Mouse (Mus musculus): ENCODE results near the gene Dnah7a. TPM values are rescaled to one million over a fixed set of nuclear protein-coding genes. Genes with fewer than 3 reads are reported as not detected.
A peak's percentile ranks its signal among the peaks of the same experiment; 100 is the strongest.
"Not testable (repeated sequence)": the region's sequence is repeated elsewhere in the genome, so short reads cannot be mapped to it uniquely, and the experiment has no call there.

Dnah7a gene
- 1.2 and 1.4 TPM in 2 replicates for polyA plus RNA-seq (2012; rRNA removed)

- Histone ChIP-seq H3K4me3 (replicated peaks; ENCODE audit: extremely low read depth, low read depth, low read length) (peak within 1 kb of the TSS; percentile 2), H3K4me1 (ENCODE audit: control insufficient read depth, insufficient read depth, low read length) (no peaks in the 10 kb centered on the region)
- TF ChIP-seq POLR2A (IDR thresholded peaks at IDR 0.05; ENCODE audit: borderline replicate concordance, extremely low read depth, low read depth, low read length) (no peak), CTCF (IDR thresholded peaks at IDR 0.05; ENCODE audit: insufficient read depth, low read length) (0 out of 2 replicates have a peak, but pooled peaks have one; percentile 4)
- WGBS = 18% methylated on average over 42 of the region's 42 CpGs
- peak; percentile 5 for DNase-seq
Measured at GRCm38 (mm10) chr1:53706431-53707361, at the start of gene Dnah7a. Dnah7a (minus strand) TSS chr1:53706784.

GRCm38 (mm10) chr1:53753501-53753900 is 46.9 kb upstream of the Dnah7a start:
- H3K4me3 ChIP-seq (replicated peaks; ENCODE audit: extremely low read depth, low read depth, low read length); H3K4me1 ChIP-seq (ENCODE audit: control insufficient read depth, insufficient read depth, low read length); DNase-seq: not testable (repeated sequence)
- 91% methylated on average over 2 of the region's 2 CpGs for WGBS

- Histone ChIP-seq H3K4me3 (replicated peaks; ENCODE audit: extremely low read depth, low read depth, low read length) (no peak overlapping the region), H3K4me1 (ENCODE audit: control insufficient read depth, insufficient read depth, low read length) (no peaks in the 10 kb centered on the region; the same call in 1 of the 2 replicates)
- WGBS = 81% methylated on average over 1 of the region's 1 CpGs
- DNase-seq = no peak
- TF ChIP-seq POLR2A (IDR thresholded peaks at IDR 0.05; ENCODE audit: borderline replicate concordance, extremely low read depth, low read depth, low read length) (no peak), CTCF (IDR thresholded peaks at IDR 0.05; ENCODE audit: insufficient read depth, low read length) (no peak)
Measured at GRCm38 (mm10) chr1:53751144-53751543, 44.6 kb upstream of the Dnah7a start.

- not testable (repeated sequence) for DNase-seq; H3K4me3 ChIP-seq (replicated peaks; ENCODE audit: extremely low read depth, low read depth, low read length); H3K4me1 ChIP-seq (ENCODE audit: control insufficient read depth, insufficient read depth, low read length)
- 88% methylated on average over 7 of the region's 7 CpGs for WGBS
Measured at GRCm38 (mm10) chr1:53750697-53751096, 44.1 kb upstream of the Dnah7a start.

GRCm38 (mm10) chr1:53749881-53750385 is 43.3 kb upstream of the Dnah7a start:
- DNase-seq; H3K4me3 ChIP-seq (replicated peaks; ENCODE audit: extremely low read depth, low read depth, low read length); H3K4me1 ChIP-seq (ENCODE audit: control insufficient read depth, insufficient read depth, low read length): not testable (repeated sequence)
- WGBS = 93% methylated on average over 1 of the region's 1 CpGs

- no peak for TF ChIP-seq POLR2A (IDR thresholded peaks at IDR 0.05; ENCODE audit: borderline replicate concordance, extremely low read depth, low read depth, low read length)
- TF ChIP-seq CTCF (IDR thresholded peaks at IDR 0.05; ENCODE audit: insufficient read depth, low read length) = no peak
Measured at GRCm38 (mm10) chr1:53748571-53748970, 42.0 kb upstream of the Dnah7a start.

GRCm38 (mm10) chr1:53746001-53746400 is 39.4 kb upstream of the Dnah7a start:
- DNase-seq = no peak
- Histone ChIP-seq H3K4me3 (replicated peaks; ENCODE audit: extremely low read depth, low read depth, low read length) (no peak overlapping the region), H3K4me1 (ENCODE audit: control insufficient read depth, insufficient read depth, low read length) (no peaks in the 10 kb centered on the region)
- TF ChIP-seq POLR2A (IDR thresholded peaks at IDR 0.05; ENCODE audit: borderline replicate concordance, extremely low read depth, low read depth, low read length) = no peak
- TF ChIP-seq CTCF (IDR thresholded peaks at IDR 0.05; ENCODE audit: insufficient read depth, low read length) = no peak
- 81% methylated on average over 5 of the region's 5 CpGs for WGBS

More at GRCm38 (mm10) chr1:53748571-53748970, 42.0 kb upstream of the Dnah7a start:
- no peak for DNase-seq
- WGBS = 44% methylated on average over 10 of the region's 11 CpGs
- Histone ChIP-seq H3K4me3 (replicated peaks; ENCODE audit: extremely low read depth, low read depth, low read length) (no peak overlapping the region), H3K4me1 (ENCODE audit: control insufficient read depth, insufficient read depth, low read length) (no peaks in the 10 kb centered on the region)

GRCm38 (mm10) chr1:53741742-53742458 is 35.3 kb upstream of the Dnah7a start:
- TF ChIP-seq CTCF (IDR thresholded peaks at IDR 0.05; ENCODE audit: insufficient read depth, low read length) = no peak
- TF ChIP-seq POLR2A (IDR thresholded peaks at IDR 0.05; ENCODE audit: borderline replicate concordance, extremely low read depth, low read depth, low read length) = no peak
- DNase-seq = no peak
- WGBS = 56% methylated on average over 3 of the region's 3 CpGs

GRCm38 (mm10) chr1:53740777-53741336 is 34.3 kb upstream of the Dnah7a start:
- Histone ChIP-seq H3K4me3 (replicated peaks; ENCODE audit: extremely low read depth, low read depth, low read length) (no peak overlapping the region), H3K4me1 (ENCODE audit: control insufficient read depth, insufficient read depth, low read length) (no peaks in the 10 kb centered on the region)
- 86% methylated on average over 4 of the region's 4 CpGs for WGBS
- no peak for DNase-seq
- TF ChIP-seq CTCF (IDR thresholded peaks at IDR 0.05; ENCODE audit: insufficient read depth, low read length) (no peak), POLR2A (IDR thresholded peaks at IDR 0.05; ENCODE audit: borderline replicate concordance, extremely low read depth, low read depth, low read length) (no peak)

More at GRCm38 (mm10) chr1:53741742-53742458, 35.3 kb upstream of the Dnah7a start:
- H3K4me3 ChIP-seq (replicated peaks; ENCODE audit: extremely low read depth, low read depth, low read length) = no peak overlapping the region
- no peaks in the 10 kb centered on the region for H3K4me1 ChIP-seq (ENCODE audit: control insufficient read depth, insufficient read depth, low read length)

- DNase-seq; H3K4me3 ChIP-seq (replicated peaks; ENCODE audit: extremely low read depth, low read depth, low read length); H3K4me1 ChIP-seq (ENCODE audit: control insufficient read depth, insufficient read depth, low read length): not testable (repeated sequence)
- WGBS = 70% methylated on average over 3 of the region's 4 CpGs
Measured at GRCm38 (mm10) chr1:53740077-53740776, 33.6 kb upstream of the Dnah7a start.
